Mouse (Mus musculus) C2C12 (cell line): Measurements from ENCODE around the gene Xpot.

Source experiments
- CEBPB ChIP-seq: IDR thresholded peaks from one replicate; pipeline ENCODE4 v1.6.1; 2011; ENCODE audit warnings: low read depth, mild to moderate bottlenecking, control low read depth, moderate library complexity
- CTCF ChIP-seq: IDR thresholded peaks from one replicate; pipeline ENCODE4 v1.5.1; 2011; ENCODE audit not compliant: control insufficient read depth, insufficient read depth, insufficient read length
- USF1 ChIP-seq: IDR thresholded peaks from one replicate; pipeline ENCODE4 v1.6.1; 2011; ENCODE audit warnings: low read depth, mild to moderate bottlenecking, control low read depth, moderate library complexity

- TF ChIP-seq CTCF = no peak
- TF ChIP-seq USF1 = no peak
- no peak for TF ChIP-seq CEBPB
Measured at GRCm38 (mm10) chr10:121611587-121611986, 14.5 kb downstream of the Xpot start.
